Mouse (Mus musculus): ENCODE results near the gene Mmd2. TPM values are rescaled to one million over a fixed set of nuclear protein-coding genes. Genes with fewer than 3 reads are reported as not detected.

The Mmd2 gene
- total and polyA plus RNA-seq, 3 experiments = not detected

DNA sequence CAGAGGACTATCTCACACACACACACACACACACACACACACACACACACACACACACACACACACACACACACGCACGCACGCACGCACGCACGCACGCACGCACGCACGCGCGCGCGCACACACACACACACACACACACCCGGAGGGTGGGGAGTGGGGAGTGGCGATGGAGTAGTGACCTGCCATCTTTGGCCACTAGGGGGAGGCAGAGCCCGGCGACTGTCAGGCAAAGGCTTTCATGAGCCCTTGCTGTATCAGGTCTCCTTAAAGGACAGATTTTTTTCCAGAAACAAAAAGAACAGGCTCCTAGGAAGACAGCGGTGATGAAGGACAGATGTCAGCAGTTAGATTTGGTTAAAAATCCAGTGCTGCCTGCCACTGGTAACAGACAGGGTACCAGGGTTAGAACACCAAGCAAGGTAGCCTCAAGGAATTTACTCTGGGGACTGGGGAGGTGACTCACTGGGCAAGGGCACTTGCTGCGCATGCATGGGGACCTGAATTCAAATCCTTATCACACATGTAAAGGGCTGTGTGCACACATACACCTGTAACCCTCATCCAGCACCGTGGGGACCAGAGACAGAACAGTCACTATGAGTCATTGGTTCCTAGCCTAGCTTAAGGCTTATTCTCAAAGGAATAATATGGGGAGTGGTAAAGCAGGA is 51.1 kb downstream of the Mmd2 start:
- H3K4me2 ChIP-seq (ENCODE audit: insufficient read depth, low read depth, poor library complexity, severe bottlenecking) = no peak overlapping the region
- TF ChIP-seq SMC3 (IDR thresholded peaks at IDR 0.05; ENCODE audit: low read depth, low read length) (peak; percentile 25), RAD21 (IDR thresholded peaks at IDR 0.05; ENCODE audit: low read depth, low read length) (peak; percentile 46), ZNF384 (IDR thresholded peaks at IDR 0.05; ENCODE audit: low read depth, low read length) (no peak), CTCF (conservative IDR thresholded peaks at IDR 0.05 in 1 of 2, IDR thresholded peaks at IDR 0.05 in 1 of 2; ENCODE audit: low read depth in 2 of 2, low read length in 2 of 2) (peak in 1 of 2 experiments; percentile 57; a peak in 2 of 4 replicates), MYC (IDR thresholded peaks at IDR 0.05; ENCODE audit: low read depth, low read length) (no peak)
- in situ Hi-C loops (cut with MboI; ENCODE audit: low pct_ligation_motif_present, low pct_unique_long_range_greater_than_20kb, low sequenced_read_pairs) = no loop called here
- no peak overlapping the region for H3K4me3 ChIP-seq (replicated peaks in 1 of 3; ENCODE audit: low read depth in 2 of 3, low read length in 2 of 3, poor library complexity in 1 of 3)
- no peak overlapping the region for H3K27ac ChIP-seq (ENCODE audit: insufficient read depth, low read depth)
- DNase-seq (ENCODE audit: extremely low read depth) = peak; percentile 23
- peaks cover 16% of the 10 kb centered on the region for H3K9me3 ChIP-seq (replicated peaks; ENCODE audit: low read length)
- H3K27me3 ChIP-seq (replicated peaks) = peaks cover 8% of the 10 kb centered on the region
- dilution Hi-C loops (cut with MboI; ENCODE audit: extremely low pct_ligation_motif_present, extremely low pct_unique_long_range_greater_than_20kb, low sequenced_read_pairs) = no loop called here
- H3K36me3 ChIP-seq (replicated peaks in 1 of 2; ENCODE audit: control insufficient read depth in 1 of 2, insufficient read depth in 1 of 2, low read length in 1 of 2) = no peaks in the 10 kb centered on the region
- no peak overlapping the region for H3K9ac ChIP-seq (ENCODE audit: insufficient read depth, low read depth)
- H3K79me2 ChIP-seq (replicated peaks; ENCODE audit: control insufficient read depth, extremely low read depth, insufficient read depth, poor library complexity, severe bottlenecking) = no peaks in the 10 kb centered on the region
- peaks cover 0 to 4% of the 10 kb centered on the region in 2 experiments; a peak in 1 of 4 replicates for H3K4me1 ChIP-seq (ENCODE audit: control insufficient read depth in 1 of 2, insufficient read depth in 2 of 2)

DNA sequence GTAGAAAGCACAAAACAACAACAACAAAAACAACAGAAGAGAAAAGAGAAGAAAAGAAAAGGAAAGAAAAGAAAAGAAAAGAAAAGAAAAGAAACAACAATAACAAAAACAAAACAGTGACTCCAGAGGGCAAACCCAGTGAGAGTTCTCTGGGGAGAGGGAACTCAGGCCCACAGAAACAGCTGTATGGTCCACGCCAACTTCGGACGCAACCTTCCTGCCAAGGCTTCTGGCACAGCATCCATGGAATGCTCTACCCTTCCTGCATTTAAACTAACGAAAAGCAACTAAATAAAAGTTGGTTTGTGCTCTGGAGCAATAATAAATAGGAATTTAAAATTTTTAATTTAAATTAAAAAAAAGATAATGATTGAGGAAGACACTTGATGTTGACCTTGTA is 51.9 kb downstream of the Mmd2 start:
- no peaks in the 10 kb centered on the region for H3K79me2 ChIP-seq (replicated peaks; ENCODE audit: control insufficient read depth, extremely low read depth, insufficient read depth, poor library complexity, severe bottlenecking)
- no peak for DNase-seq (ENCODE audit: extremely low read depth)
- peaks cover 0 to 4% of the 10 kb centered on the region in 2 experiments; a peak in 1 of 4 replicates for H3K4me1 ChIP-seq (ENCODE audit: control insufficient read depth in 1 of 2, insufficient read depth in 2 of 2)
- in situ Hi-C loops (cut with MboI; ENCODE audit: low pct_ligation_motif_present, low pct_unique_long_range_greater_than_20kb, low sequenced_read_pairs) = no loop called here
- peaks cover 8% of the 10 kb centered on the region for H3K27me3 ChIP-seq (replicated peaks)
- no peak overlapping the region for H3K27ac ChIP-seq (ENCODE audit: insufficient read depth, low read depth)
- H3K4me3 ChIP-seq (replicated peaks in 1 of 3; ENCODE audit: low read depth in 2 of 3, low read length in 2 of 3, poor library complexity in 1 of 3) = no peak overlapping the region
- H3K36me3 ChIP-seq (replicated peaks in 1 of 2; ENCODE audit: control insufficient read depth in 1 of 2, insufficient read depth in 1 of 2, low read length in 1 of 2) = no peaks in the 10 kb centered on the region
- H3K4me2 ChIP-seq (ENCODE audit: insufficient read depth, low read depth, poor library complexity, severe bottlenecking) = no peak overlapping the region
- dilution Hi-C loops (cut with MboI; ENCODE audit: extremely low pct_ligation_motif_present, extremely low pct_unique_long_range_greater_than_20kb, low sequenced_read_pairs) = no loop called here
- peaks cover 16% of the 10 kb centered on the region for H3K9me3 ChIP-seq (replicated peaks; ENCODE audit: low read length)
- no peak overlapping the region for H3K9ac ChIP-seq (ENCODE audit: insufficient read depth, low read depth)
- TF ChIP-seq USF1 (IDR thresholded peaks at IDR 0.05; ENCODE audit: low read depth, low read length) (no peak), EP300 (IDR thresholded peaks at IDR 0.05; ENCODE audit: low read length) (no peak), ZMIZ1 (IDR thresholded peaks at IDR 0.05; ENCODE audit: low read depth, low read length) (no peak), NELFE (IDR thresholded peaks at IDR 0.05; ENCODE audit: low read depth, low read length) (no peak), USF2 (conservative IDR thresholded peaks at IDR 0.05; ENCODE audit: low read depth, low read length) (no peak), CTCF (conservative IDR thresholded peaks at IDR 0.05 in 1 of 2, IDR thresholded peaks at IDR 0.05 in 1 of 2; ENCODE audit: low read depth in 2 of 2, low read length in 2 of 2) (no peak), ETS1 (conservative IDR thresholded peaks at IDR 0.05; ENCODE audit: low read depth, low read length) (no peak), UBTF (IDR thresholded peaks at IDR 0.05; ENCODE audit: low read depth, low read length) (no peak), CHD2 (IDR thresholded peaks at IDR 0.05; ENCODE audit: low read length) (no peak), MEF2A (IDR thresholded peaks at IDR 0.05; ENCODE audit: borderline replicate concordance, low read depth, low read length) (no peak), TBP (conservative IDR thresholded peaks at IDR 0.05; ENCODE audit: low read depth, low read length) (no peak), CHD1 (IDR thresholded peaks at IDR 0.05; ENCODE audit: low read depth, low read length) (no peak), ELF1 (IDR thresholded peaks at IDR 0.05; ENCODE audit: low read depth, low read length) (no peak), MAFK (IDR thresholded peaks at IDR 0.05; ENCODE audit: insufficient replicate concordance, low read length) (no peak), MAX (IDR thresholded peaks at IDR 0.05; ENCODE audit: low read length) (no peak), MXI1 (IDR thresholded peaks at IDR 0.05; ENCODE audit: low read depth, low read length) (no peak), HCFC1 (IDR thresholded peaks at IDR 0.05; ENCODE audit: low read depth, low read length) (no peak), JUN (IDR thresholded peaks at IDR 0.05; ENCODE audit: insufficient read depth, low read depth, low read length) (no peak), PAX5 (IDR thresholded peaks at IDR 0.05; ENCODE audit: low read length) (no peak), RAD21 (IDR thresholded peaks at IDR 0.05; ENCODE audit: low read depth, low read length) (no peak)
